Mouse (Mus musculus): ENCODE data around the gene Rapgef4. TPM values are rescaled to one million over a fixed set of nuclear protein-coding genes. Genes with fewer than 3 reads are reported as not detected.
A peak's percentile ranks its signal among the peaks of the same experiment; 100 is the strongest.

Gene Rapgef4
- polyA plus RNA-seq, 1 experiment: 8.1 TPM

- no peak overlapping the region for H3K27ac ChIP-seq (ENCODE audit: control insufficient read depth, insufficient read depth, low read depth, low read length)
- no peak for TF ChIP-seq POLR2A (IDR thresholded peaks at IDR 0.05; ENCODE audit: control insufficient read depth, low read depth, low read length)
- H3K4me1 ChIP-seq (ENCODE audit: control insufficient read depth, insufficient read depth, low read length): peaks cover 3% of the 10 kb centered on the region
Observed at GRCm38 (mm10) chr2:71967855-71968254, 13.2 kb upstream of the Rapgef4 start.

DNA sequence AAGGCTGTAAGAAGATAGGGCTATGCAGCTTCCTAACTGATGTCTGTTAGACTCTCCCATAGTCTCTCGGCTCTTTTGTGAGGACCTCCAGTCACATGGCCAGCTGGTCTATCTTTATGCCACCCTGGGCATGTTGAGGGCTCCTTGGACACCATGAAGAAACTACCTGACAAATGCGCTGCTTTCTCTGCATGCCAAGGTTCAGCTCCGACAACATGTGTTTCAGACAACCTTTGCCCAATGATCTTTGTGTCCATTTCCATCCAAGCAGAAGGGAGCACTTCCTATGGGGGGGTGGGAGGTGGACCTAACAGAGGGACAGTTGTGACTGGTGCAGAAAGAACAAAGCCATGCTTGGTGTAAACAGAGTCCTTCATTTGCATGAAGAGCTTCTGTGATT, 7.4 kb upstream of the Rapgef4 start:
- Histone ChIP-seq H3K4me1 (ENCODE audit: control insufficient read depth, insufficient read depth, low read length) (no peaks in the 10 kb centered on the region; the same call in 1 of the 2 replicates), H3K36me3 (ENCODE audit: control insufficient read depth, insufficient read depth, low read length) (no peaks in the 10 kb centered on the region), H3K27me3 (ENCODE audit: control insufficient read depth, insufficient read depth, low read length) (no peaks in the 10 kb centered on the region), H3K4me3 (ENCODE audit: control insufficient read depth, low read depth, low read length) (no peak overlapping the region), H3K27ac (ENCODE audit: control insufficient read depth, insufficient read depth, low read depth, low read length) (no peak overlapping the region)
- TF ChIP-seq CTCF (IDR thresholded peaks at IDR 0.05; ENCODE audit: control insufficient read depth, insufficient read depth, insufficient replicate concordance, low read depth, low read length) (no peak), POLR2A (IDR thresholded peaks at IDR 0.05; ENCODE audit: control insufficient read depth, low read depth, low read length) (no peak)

More at GRCm38 (mm10) chr2:71967855-71968254, 13.2 kb upstream of the Rapgef4 start:
- Histone ChIP-seq H3K36me3 (ENCODE audit: control insufficient read depth, insufficient read depth, low read length) (no peaks in the 10 kb centered on the region), H3K27me3 (ENCODE audit: control insufficient read depth, insufficient read depth, low read length) (no peaks in the 10 kb centered on the region), H3K4me3 (ENCODE audit: control insufficient read depth, low read depth, low read length) (no peak overlapping the region)

GRCm38 (mm10) chr2:71974143-71974846, 6.7 kb upstream of the Rapgef4 start:
- no peak overlapping the region for H3K4me3 ChIP-seq (ENCODE audit: control insufficient read depth, low read depth, low read length)
- H3K27ac ChIP-seq (ENCODE audit: control insufficient read depth, insufficient read depth, low read depth, low read length): no peak overlapping the region
- H3K27me3 ChIP-seq (ENCODE audit: control insufficient read depth, insufficient read depth, low read length): no peaks in the 10 kb centered on the region
- H3K4me1 ChIP-seq (ENCODE audit: control insufficient read depth, insufficient read depth, low read length): no peaks in the 10 kb centered on the region; the same call in 1 of the 2 replicates
- no peaks in the 10 kb centered on the region for H3K36me3 ChIP-seq (ENCODE audit: control insufficient read depth, insufficient read depth, low read length)
- TF ChIP-seq POLR2A (IDR thresholded peaks at IDR 0.05; ENCODE audit: control insufficient read depth, low read depth, low read length) (no peak), CTCF (IDR thresholded peaks at IDR 0.05; ENCODE audit: control insufficient read depth, insufficient read depth, insufficient replicate concordance, low read depth, low read length) (no peak)

GRCm38 (mm10) chr2:71979981-71980380, 1.1 kb upstream of the Rapgef4 start:
- H3K4me1 ChIP-seq (ENCODE audit: control insufficient read depth, insufficient read depth, low read length): peaks cover 9% of the 10 kb centered on the region
- TF ChIP-seq POLR2A (IDR thresholded peaks at IDR 0.05; ENCODE audit: control insufficient read depth, low read depth, low read length): no peak
- TF ChIP-seq CTCF (IDR thresholded peaks at IDR 0.05; ENCODE audit: control insufficient read depth, insufficient read depth, insufficient replicate concordance, low read depth, low read length): no peak
- H3K27me3 ChIP-seq (ENCODE audit: control insufficient read depth, insufficient read depth, low read length): no peaks in the 10 kb centered on the region; the same call in 1 of the 2 replicates
- no peak overlapping the region for H3K4me3 ChIP-seq (ENCODE audit: control insufficient read depth, low read depth, low read length)
- no peak overlapping the region for H3K27ac ChIP-seq (ENCODE audit: control insufficient read depth, insufficient read depth, low read depth, low read length)
- H3K36me3 ChIP-seq (ENCODE audit: control insufficient read depth, insufficient read depth, low read length): no peaks in the 10 kb centered on the region

DNA sequence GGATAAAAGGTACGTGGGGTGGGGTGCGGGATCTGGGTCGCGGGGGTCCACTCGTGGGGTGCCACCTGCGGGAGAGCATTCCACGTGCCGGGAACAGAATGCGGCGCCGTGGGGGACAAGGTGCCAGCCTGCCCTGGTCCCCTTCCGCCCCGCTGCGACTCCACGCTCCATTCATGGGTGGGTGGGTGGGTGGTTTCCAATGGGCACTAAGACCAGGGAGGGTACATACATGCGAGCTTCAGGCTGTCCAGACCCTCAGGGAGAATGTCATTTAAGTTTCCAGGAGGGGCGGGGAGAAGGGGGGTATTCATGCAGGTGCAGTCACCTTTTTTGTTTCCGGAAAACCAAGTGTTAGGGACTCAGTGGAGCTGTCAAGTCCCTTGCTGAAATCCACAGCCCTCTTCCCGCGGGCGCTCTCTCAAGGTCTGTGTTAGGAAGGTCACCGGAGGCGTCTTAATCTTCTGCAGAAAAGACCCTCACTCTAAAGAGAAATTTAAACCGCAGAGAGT, 357 bp downstream of the Rapgef4 start:
- peaks cover 9% of the 10 kb centered on the region for H3K4me1 ChIP-seq (ENCODE audit: control insufficient read depth, insufficient read depth, low read length)
- peak overlapping the region; percentile 78 for H3K4me3 ChIP-seq (ENCODE audit: control insufficient read depth, low read depth, low read length)
- no peaks in the 10 kb centered on the region; the same call in 1 of the 2 replicates for H3K27me3 ChIP-seq (ENCODE audit: control insufficient read depth, insufficient read depth, low read length)
- no peak overlapping the region for H3K27ac ChIP-seq (ENCODE audit: control insufficient read depth, insufficient read depth, low read depth, low read length)
- TF ChIP-seq CTCF (IDR thresholded peaks at IDR 0.05; ENCODE audit: control insufficient read depth, insufficient read depth, insufficient replicate concordance, low read depth, low read length) (no peak), POLR2A (IDR thresholded peaks at IDR 0.05; ENCODE audit: control insufficient read depth, low read depth, low read length) (no peak)
- H3K36me3 ChIP-seq (ENCODE audit: control insufficient read depth, insufficient read depth, low read length): no peaks in the 10 kb centered on the region

DNA sequence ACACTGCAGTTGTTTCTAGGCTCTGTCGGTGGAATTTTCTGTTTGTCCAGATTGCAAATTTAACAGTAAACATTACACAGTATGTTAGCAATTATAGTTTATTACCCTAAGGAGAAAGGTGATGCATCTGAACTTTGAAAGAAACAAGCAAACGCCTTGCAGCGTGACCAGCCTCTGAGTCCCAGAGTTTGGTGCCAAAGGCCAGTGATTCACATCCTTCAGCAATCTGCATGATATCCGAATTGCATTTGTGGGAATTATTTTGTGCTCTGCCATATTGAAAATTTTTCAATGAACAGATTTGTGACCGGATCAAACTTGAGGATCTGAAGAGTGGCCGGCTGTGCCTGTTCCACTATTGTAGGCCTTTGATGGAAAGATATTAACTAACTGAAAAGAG, 856 bp downstream of the Rapgef4 start:
- H3K4me3 ChIP-seq (ENCODE audit: control insufficient read depth, low read depth, low read length): no peak overlapping the region
- TF ChIP-seq CTCF (IDR thresholded peaks at IDR 0.05; ENCODE audit: control insufficient read depth, insufficient read depth, insufficient replicate concordance, low read depth, low read length): no peak
- no peak for TF ChIP-seq POLR2A (IDR thresholded peaks at IDR 0.05; ENCODE audit: control insufficient read depth, low read depth, low read length)
- no peaks in the 10 kb centered on the region; the same call in 1 of the 2 replicates for H3K27me3 ChIP-seq (ENCODE audit: control insufficient read depth, insufficient read depth, low read length)
- H3K4me1 ChIP-seq (ENCODE audit: control insufficient read depth, insufficient read depth, low read length): peaks cover 9% of the 10 kb centered on the region
- H3K36me3 ChIP-seq (ENCODE audit: control insufficient read depth, insufficient read depth, low read length): no peaks in the 10 kb centered on the region
- H3K27ac ChIP-seq (ENCODE audit: control insufficient read depth, insufficient read depth, low read depth, low read length): no peak overlapping the region

DNA sequence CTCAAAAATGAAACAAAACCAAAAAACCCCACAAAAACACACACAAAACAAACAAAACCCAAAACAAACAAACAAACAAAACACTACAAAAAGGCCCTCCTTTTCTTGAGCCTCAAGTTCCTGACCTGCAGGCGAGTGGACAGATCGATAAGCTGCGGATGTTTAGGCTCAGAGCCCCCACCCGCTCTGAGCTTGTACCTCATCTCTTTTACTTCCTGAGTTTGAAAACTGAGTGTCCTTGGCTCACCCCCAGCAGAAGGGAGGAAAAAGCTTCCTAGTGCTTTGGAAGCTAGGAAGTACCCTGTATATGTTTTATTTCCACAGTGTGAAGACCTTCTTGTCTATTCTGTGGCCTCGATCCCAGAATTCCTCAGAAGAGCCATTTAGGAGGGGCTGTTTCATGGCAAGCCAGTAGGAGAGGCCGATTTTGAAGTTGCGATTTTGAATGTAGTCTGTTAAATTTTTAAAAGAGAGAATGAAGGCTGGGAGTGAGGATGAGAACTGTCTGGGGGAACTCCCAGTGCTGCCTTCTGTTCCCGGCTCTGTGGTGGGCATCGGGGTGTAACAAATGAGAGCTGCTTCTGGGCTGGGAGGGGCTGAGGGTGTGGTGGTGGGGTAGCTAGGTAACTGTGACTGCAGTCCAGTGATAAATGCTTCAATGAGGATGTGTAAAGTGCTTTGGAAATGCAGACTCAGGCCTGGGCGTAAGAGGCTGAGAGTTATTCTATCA, 2.0 kb downstream of the Rapgef4 start:
- TF ChIP-seq CTCF (IDR thresholded peaks at IDR 0.05; ENCODE audit: control insufficient read depth, insufficient read depth, insufficient replicate concordance, low read depth, low read length) (no peak), POLR2A (IDR thresholded peaks at IDR 0.05; ENCODE audit: control insufficient read depth, low read depth, low read length) (no peak)
- no peaks in the 10 kb centered on the region; the same call in 1 of the 2 replicates for H3K27me3 ChIP-seq (ENCODE audit: control insufficient read depth, insufficient read depth, low read length)
- no peak overlapping the region for H3K27ac ChIP-seq (ENCODE audit: control insufficient read depth, insufficient read depth, low read depth, low read length)
- no peaks in the 10 kb centered on the region for H3K36me3 ChIP-seq (ENCODE audit: control insufficient read depth, insufficient read depth, low read length)
- peaks cover 9% of the 10 kb centered on the region for H3K4me1 ChIP-seq (ENCODE audit: control insufficient read depth, insufficient read depth, low read length)
- H3K4me3 ChIP-seq (ENCODE audit: control insufficient read depth, low read depth, low read length): no peak overlapping the region
